Mouse (Mus musculus) adrenal gland (tissue): Measurements from ENCODE around the gene Tigd3.
"Not testable (repeated sequence)": the region's sequence is repeated elsewhere in the genome, so short reads cannot be mapped to it uniquely, and the experiment has no call there.

Experiments used
- intact Hi-C: fragments of 180-260 bp; cut with DNase I; formaldehyde crosslinking; loops from one replicate; pipeline ENCODE4 v1.15.1; 2025

The Tigd3 gene

GRCm38 (mm10) chr19:5922119-5922942, 28.4 kb upstream of the Tigd3 start:
- intact Hi-C loops, result no loop called here

GRCm38 (mm10) chr19:5921715-5922114, 27.8 kb upstream of the Tigd3 start:
- intact Hi-C loops, result no loop called here

- intact Hi-C loops, result no loop called here
Measured at GRCm38 (mm10) chr19:5913007-5913719, 19.2 kb upstream of the Tigd3 start, which contains the start of gene Dpf2. TSS of gene Dpf2 (minus strand) at chr19:5913010.

GRCm38 (mm10) chr19:5912103-5913006, 18.4 kb upstream of the Tigd3 start:
- intact Hi-C loops, result no loop called here

- intact Hi-C loops, result no loop called here
Measured at GRCm38 (mm10) chr19:5911430-5912102, 17.6 kb upstream of the Tigd3 start.

GRCm38 (mm10) chr19:5910221-5910620, 16.3 kb upstream of the Tigd3 start:
- intact Hi-C loops, result no loop called here

- intact Hi-C loops, result no loop called here
Measured at GRCm38 (mm10) chr19:5907275-5907674, 13.3 kb upstream of the Tigd3 start.

- intact Hi-C loops, result no loop called here
Measured at GRCm38 (mm10) chr19:5893282-5894001, 507 bp downstream of the Tigd3 start.

GRCm38 (mm10) chr19:5892735-5893134, 1.2 kb downstream of the Tigd3 start:
- intact Hi-C loops, result no loop called here

- intact Hi-C loops, result no loop called here
Measured at GRCm38 (mm10) chr19:5892262-5892661, 1.7 kb downstream of the Tigd3 start.

GRCm38 (mm10) chr19:5891521-5892258, 2.3 kb downstream of the Tigd3 start:
- intact Hi-C loops, result no loop called here

- intact Hi-C loops, result no loop called here
Measured at GRCm38 (mm10) chr19:5889211-5889610, 4.7 kb downstream of the Tigd3 start.

- intact Hi-C loops, result no loop called here
Measured at GRCm38 (mm10) chr19:5887234-5887815, 6.6 kb downstream of the Tigd3 start.

GRCm38 (mm10) chr19:5885838-5886237, 8.1 kb downstream of the Tigd3 start:
- intact Hi-C loops, result no loop called here

- intact Hi-C loops, result no loop called here
Measured at GRCm38 (mm10) chr19:5883935-5884334, 10.0 kb downstream of the Tigd3 start.

GRCm38 (mm10) chr19:5882079-5882478, 11.9 kb downstream of the Tigd3 start:
- intact Hi-C loops, result not testable (repeated sequence)

GRCm38 (mm10) chr19:5881155-5881554, 12.8 kb downstream of the Tigd3 start:
- intact Hi-C loops, result no loop called here

GRCm38 (mm10) chr19:5879735-5880134, 14.2 kb downstream of the Tigd3 start:
- intact Hi-C loops, result loop anchor here (2.0 kb wide), 2 partner anchors 29 to 85 kb away; no protein-coding TSS in a partner anchor

GRCm38 (mm10) chr19:5878916-5879315, 15.0 kb downstream of the Tigd3 start:
- intact Hi-C loops, result loop anchor here (2.0 kb wide), 2 partner anchors 28 to 84 kb away; no protein-coding TSS in a partner anchor
